Mouse (Mus musculus): ENCODE results near the gene Dyrk2.

The Dyrk2 gene

DNA sequence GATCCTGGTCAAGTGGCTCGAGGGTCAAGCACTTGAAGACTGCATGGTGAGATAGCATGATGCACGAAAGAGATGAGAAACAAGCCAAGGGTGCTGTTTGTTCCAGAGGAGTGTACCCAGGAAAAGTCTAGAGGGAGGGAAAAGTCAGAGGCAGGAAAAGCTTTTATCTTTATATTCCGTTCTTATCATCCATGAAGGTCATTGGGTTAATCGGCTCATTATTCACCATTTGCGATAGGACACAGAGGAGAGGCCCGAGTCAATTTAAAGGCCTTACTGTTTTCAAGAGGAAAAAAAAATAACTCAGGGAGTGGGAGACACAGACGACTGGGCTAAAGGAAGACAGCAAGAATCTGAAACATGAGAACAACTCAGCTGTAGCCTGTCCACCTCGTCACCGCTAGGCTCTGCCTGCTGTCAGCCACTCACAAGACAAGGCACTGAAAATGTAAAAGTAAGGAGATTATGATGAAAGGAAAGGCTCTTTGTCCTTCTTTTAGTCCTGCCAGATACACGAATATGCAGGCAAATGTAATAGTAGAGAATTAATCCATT lies 22.9 kb downstream of the Dyrk2 start:
- no peak for DNase-seq (ENCODE audit: low read depth, low spot score)

DNA sequence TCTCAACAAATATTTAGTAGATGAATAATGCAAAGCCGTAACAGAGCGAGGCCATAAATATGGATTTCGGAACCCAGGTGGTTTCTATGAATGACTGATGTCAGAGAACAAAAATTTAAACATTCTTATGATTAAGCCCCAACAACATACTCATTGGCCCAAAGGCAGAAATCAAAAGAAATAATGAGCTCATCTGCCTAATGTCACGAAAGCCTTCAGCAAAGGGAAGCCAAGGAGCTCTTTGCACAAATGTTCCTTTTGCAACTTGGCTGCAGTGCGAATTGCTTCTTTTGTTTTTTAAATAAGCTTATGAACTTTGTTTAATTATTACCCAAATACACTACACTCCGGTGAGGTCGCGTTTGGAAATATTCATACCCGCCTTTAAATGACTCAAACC lies 29.4 kb downstream of the Dyrk2 start:
- DNase-seq (ENCODE audit: low read depth, low spot score), result no peak

DNA sequence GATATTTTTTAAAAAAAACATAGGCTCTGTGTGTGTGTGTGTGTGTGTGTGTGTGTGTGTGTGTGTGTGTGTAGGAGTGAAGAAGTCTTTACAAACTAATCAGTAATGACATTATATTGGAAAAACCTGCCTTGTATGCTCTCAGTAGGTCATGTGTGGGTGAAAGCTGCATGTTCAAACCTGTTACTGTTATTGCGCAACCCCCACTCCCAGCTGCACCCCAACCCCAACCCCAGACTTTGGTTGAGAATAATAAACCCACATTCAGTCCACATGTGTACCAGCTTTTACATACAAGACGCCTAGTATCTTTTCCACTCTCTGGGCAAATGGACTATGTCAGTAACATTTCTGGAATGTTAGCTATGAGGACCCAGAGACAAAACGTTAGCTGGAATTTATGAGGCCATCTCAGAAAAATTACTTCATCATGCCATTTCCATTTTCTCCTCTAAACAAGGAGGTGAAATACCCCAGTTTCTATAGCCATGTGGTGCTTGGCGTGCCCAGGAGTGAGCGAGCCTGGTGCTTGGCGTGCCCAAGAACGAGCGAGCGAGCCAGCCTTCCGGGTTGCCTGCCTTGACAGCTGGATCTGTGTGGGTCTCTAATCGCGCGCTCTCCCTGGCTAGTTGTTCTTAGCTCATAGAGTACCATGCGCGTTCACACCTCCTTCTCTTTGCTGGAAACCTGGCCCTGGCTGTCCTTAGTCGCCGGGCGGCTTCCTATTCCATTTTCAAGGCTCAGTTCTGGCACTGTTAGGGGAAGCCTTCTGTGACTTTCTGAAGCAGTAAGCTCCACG lies 30.5 kb downstream of the Dyrk2 start:
- peak; percentile 18 for DNase-seq (ENCODE audit: low read depth, low spot score)

DNA sequence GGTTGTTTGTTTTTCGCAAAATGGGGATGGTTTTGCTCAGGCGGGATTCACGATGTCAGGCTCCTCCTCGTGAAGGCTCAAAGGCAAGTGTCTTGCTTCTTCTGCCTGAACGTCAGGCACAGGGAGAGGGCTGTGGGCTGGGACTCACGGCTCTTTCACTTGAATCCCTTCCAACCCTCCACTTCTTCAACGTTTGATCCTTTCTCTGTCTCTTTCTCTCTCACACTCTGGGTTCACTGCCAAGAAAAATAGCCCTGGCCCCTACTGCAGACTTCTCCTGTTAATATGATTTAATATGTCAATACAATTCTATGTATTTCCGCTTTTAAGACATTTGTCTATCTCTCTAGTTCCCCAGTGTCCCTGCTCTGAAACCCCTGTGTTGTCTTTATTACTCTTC lies 32.4 kb downstream of the Dyrk2 start:
- DNase-seq (ENCODE audit: low read depth, low spot score), result no peak

DNA sequence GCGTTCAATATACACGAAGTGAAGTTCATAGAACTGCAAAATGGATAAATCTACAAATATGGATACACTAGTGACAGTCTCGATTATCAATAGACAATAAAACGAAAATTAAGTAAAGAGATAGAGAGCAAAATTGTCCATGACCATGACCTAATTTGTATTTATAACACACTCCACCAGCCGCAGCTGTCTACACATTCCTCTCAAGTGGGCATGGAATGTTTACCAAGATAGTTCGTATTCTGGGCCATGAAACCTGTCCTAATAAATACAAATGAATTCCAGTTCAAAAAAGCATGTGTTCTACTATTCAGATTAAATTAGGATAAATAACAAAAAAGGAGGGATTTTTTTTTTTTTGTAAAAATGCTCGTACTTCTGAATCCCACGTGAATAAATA lies 38.8 kb downstream of the Dyrk2 start:
- DNase-seq (ENCODE audit: low read depth, low spot score), result no peak

DNA sequence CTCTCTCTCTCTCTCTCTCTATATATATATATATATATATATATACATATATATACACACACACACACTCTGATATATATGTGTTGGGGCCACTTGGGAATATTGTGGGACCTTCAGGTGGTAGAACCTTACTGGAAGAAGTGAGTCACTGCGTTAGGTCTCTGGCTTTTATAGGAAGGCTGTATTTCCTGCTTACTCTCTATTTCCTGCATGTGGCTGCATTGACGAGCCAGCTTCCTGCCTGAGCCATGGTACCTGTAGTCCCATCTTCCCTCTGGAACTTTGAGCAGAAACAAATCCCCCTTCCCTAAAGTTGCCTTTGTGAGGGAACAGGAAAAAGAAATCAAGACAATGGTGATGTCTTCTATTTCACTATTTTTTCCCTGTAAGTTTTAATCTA lies 40.4 kb downstream of the Dyrk2 start:
- no peak for DNase-seq (ENCODE audit: low read depth, low spot score)

DNA sequence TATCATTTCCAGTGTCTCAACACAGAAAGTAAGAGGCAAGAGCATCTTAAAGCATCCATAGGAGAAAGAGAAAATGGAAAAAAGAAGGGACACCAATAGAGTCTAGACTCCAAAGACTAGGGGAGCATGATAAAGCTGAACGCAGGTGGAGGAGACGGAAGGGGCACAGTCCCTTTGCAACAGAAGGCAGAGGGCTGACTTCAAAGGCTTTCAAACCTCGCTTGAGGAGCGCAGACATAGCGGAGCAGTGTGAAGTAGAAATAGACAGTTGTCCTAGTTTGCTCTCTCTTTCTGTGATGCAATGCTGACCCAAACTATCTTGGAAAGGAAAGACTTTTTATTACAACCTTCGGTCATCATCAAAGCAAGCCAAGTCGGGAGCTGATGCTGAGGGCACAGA lies 42.9 kb downstream of the Dyrk2 start:
- peak; percentile 3 for DNase-seq (ENCODE audit: low read depth, low spot score)

DNA sequence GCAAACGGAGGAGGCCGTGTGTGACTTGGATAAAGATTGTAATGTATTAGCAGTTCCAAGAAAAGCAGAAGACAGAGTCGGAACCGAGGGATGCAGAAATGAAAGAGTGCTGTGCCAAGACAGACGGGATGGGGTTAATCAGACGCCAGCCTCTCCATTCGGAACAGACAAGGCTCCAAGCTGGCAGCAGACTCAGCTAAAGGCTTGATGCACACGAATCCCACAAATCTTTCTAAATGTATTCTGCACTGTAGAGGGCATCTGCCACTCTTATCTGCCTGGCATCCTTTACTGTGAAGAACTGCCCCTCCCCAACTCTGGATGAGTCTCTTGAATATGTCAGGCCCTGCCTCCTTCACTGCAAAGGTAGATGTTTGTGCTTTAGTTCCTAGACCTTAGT lies 45.2 kb downstream of the Dyrk2 start:
- DNase-seq (ENCODE audit: low read depth, low spot score), result peak; percentile 18

DNA sequence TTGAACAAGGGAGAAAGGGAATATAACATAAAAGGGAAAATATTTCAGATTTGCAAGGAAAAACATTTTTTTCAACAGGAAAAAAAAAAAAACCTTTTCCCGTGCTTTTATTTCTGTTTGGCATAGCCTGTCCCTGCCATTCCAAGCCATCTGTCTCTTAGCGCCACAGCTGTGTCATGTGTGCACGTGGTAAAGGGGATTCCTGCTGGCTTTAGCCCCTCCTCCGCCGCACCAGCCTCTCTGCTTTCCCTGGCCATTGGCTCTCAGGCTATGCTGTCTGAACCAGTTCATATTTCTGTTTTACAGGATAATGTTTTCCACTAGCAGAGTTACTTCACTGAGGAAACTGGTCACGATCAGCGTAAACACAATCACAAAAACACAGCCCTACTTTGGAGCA lies 49.1 kb downstream of the Dyrk2 start:
- DNase-seq (ENCODE audit: low read depth, low spot score), result peak; percentile 74

DNA sequence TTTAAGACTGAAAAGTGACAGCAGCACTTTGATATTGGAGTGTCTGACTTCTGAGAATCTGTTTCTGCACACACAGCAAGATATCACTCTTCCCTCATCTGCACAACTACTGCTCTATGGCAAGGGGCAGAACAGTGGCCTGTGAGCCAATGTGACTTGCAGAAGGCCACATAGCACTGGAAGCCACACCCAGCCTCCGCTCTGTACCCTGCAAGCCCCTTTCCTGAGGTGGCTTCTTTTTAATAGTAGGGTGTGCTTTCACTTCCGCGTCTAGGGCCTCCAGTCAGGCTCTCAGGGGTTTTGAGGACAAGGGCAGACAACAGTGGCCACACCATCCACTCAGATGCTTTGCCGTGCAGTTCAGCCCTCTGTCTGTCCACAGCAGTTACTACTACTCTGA lies 50.2 kb downstream of the Dyrk2 start:
- peak; percentile 29 for DNase-seq (ENCODE audit: low read depth, low spot score)

DNA sequence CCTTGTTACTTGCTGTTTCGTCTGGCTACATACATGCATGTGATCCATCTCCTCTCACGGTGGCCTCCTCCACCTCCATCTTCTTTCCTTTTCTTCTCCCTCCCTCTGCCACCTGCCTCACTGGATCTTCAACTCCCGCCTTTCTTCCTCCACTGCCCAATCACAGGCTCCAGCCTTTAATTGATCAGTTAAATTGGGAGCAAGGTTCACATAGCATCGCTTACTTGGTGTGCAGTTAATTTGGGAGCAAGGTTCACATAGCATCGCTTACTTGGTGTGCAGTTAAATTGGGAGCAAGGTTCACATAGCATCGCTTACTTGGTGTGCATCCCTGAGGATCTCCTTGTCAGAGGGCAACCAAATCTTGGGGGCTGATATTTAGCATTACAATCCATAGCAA lies 52.9 kb downstream of the Dyrk2 start:
- no peak for DNase-seq (ENCODE audit: low read depth, low spot score)

DNA sequence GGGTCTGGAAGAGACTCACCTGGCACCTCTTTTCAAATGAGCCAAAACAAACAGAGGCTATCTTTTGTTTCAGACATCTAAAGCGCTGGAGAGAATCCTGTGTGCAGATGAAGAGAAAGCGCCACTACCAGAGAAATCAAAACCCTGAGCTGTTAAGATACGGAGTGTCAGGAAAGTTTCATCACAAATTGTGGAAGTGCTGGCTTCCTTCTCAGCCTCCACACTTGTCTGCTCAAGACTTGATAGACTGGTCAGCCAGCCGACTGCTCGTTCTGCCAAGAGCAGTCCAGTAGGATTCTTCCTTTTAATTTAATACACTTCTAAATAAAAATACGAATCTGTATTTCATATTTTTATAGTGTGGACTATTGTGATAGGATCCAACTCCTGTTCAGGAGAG lies 58.1 kb downstream of the Dyrk2 start:
- peak; percentile 24 for DNase-seq (ENCODE audit: low read depth, low spot score)

DNA sequence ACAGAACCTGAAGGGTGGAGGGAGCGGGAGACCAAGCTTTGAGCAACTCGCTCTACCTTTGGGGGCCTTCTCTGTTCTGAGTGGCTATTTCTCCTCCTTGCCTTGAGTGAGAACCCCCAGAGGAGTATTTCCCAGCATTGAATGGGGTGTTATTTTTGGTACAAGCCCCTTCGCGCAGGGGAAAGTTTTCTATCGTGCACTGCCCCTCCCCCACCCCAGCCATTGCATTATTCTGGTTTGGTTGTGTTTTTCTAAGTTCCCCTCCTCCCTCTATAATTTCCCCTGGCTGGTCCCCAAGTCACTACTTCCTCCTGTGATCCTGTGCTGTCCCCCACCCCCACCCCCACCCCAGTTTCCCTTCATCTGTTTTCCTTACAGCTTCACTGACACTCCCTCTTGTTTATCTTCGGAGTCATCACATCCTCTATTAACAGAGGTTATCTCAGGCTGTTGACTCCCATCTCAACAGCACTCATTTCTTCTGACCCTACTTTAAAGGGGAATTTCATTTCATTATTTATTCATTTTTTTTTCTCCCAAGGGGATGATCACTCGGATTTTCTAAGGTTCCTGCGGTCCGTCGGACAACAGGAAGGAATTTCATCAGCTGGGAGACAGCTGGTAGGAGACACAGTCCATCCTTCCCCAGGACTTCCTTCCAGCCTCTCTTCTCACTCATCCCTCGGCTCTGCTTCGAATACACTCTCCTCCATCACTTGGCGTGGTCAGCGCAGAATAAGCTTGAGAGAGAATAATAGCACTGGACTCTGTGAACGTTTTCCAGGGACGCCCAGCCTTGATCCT lies 58.9 kb downstream of the Dyrk2 start:
- peak; percentile 28 for DNase-seq (ENCODE audit: low read depth, low spot score)
